Mouse (Mus musculus): Measurements from ENCODE around the gene Plcb1. TPM values are rescaled to one million over a fixed set of nuclear protein-coding genes. Genes with fewer than 3 reads are reported as not detected.
A peak's percentile ranks its signal among the peaks of the same experiment; 100 is the strongest.

Gene Plcb1
- polyA plus RNA-seq, 1 experiment from 2014 or later, result 8.7 TPM

DNA sequence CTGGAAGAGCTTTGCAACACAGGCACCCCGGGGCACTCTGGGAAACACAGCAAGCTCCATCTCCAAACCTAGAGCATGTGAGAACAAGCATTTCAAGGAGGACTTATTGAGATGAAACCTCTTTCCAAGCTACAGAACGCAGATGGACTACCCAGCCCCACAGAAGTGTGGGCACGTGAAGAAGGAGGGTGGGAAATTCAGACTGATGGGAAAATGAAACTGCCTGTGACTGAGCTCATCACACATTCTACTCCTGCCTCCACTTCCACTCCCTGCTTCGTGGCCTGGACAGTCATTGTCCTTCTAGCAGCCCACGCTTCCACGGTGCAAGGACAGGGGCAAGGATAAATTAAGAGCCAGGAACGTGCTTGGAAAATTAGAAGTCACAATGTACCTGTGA, 370.2 kb downstream of the Plcb1 start:
- Histone ChIP-seq H3K4me1 (ENCODE audit: control insufficient read depth, insufficient read depth, low read length) (peaks cover 6% of the 10 kb centered on the region), H3K36me3 (ENCODE audit: control insufficient read depth, insufficient read depth, low read length) (no peaks in the 10 kb centered on the region), H3K9ac (ENCODE audit: low read depth, low read length) (no peak overlapping the region), H3K9me3 (ENCODE audit: control insufficient read depth, low read length) (no peaks in the 10 kb centered on the region), H3K4me2 (ENCODE audit: low read depth, low read length) (no peak overlapping the region), H3K27ac (replicated peaks; ENCODE audit: low read depth, low read length) (no peak overlapping the region), H3K27me3 (replicated peaks; ENCODE audit: control insufficient read depth, insufficient read depth, low read length) (no peaks in the 10 kb centered on the region), H3K4me3 (ENCODE audit: low read depth, low read length) (no peak overlapping the region)
- DNase-seq (ENCODE audit: low spot score) (no peak), ATAC-seq (ENCODE audit: low read depth) (no peak)
- 89% methylated on average over 7 of the region's 7 CpGs for WGBS

DNA sequence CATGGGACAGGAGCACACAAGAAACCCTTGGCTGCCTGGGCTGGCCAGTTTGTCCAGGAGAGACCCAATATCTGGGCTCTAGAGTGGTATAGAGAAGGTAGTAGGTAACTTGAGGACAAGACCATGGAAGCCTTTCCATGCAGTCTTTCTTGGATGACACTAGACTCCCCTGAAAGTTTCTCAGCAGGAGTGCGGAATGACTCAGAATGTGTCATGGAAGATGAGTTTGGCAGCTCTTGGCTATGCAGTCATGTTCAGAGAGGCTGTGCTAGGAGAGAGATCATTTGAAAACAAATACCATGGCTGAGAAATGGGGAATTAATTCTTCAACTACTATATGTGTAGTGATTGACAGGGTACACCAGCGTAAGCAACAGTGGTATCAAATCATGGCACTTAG, 372.1 kb downstream of the Plcb1 start:
- Histone ChIP-seq H3K9me3 (ENCODE audit: control insufficient read depth, low read length) (no peaks in the 10 kb centered on the region), H3K27ac (replicated peaks; ENCODE audit: low read depth, low read length) (no peak overlapping the region), H3K4me1 (ENCODE audit: control insufficient read depth, insufficient read depth, low read length) (peaks cover 3% of the 10 kb centered on the region), H3K4me3 (ENCODE audit: low read depth, low read length) (no peak overlapping the region), H3K36me3 (ENCODE audit: control insufficient read depth, insufficient read depth, low read length) (no peaks in the 10 kb centered on the region), H3K27me3 (replicated peaks; ENCODE audit: control insufficient read depth, insufficient read depth, low read length) (no peaks in the 10 kb centered on the region), H3K4me2 (ENCODE audit: low read depth, low read length) (no peak overlapping the region), H3K9ac (ENCODE audit: low read depth, low read length) (no peak overlapping the region)
- WGBS, result 90% methylated on average over 2 of the region's 2 CpGs
- ATAC-seq (ENCODE audit: low read depth), result no peak
- DNase-seq (ENCODE audit: low spot score), result no peak

DNA sequence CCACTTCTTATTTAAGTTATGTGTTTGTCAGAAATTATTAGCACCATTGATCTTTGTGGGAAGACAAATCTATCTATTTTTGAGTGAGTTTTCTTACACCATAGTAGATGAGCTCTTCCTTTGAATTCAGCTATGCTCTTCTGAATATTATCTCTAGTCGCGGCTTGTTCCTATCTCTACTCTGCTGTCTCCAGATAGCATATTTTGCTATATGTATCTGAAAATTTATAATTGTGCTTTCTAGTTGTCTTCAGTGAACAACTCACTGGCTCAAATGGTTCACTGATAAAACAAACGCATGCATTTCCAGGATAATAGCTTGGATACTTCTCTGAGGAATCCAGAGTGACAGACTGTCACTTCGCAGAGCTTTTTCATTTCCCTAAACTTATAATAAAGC, 375.8 kb downstream of the Plcb1 start:
- no peak overlapping the region for H3K9ac ChIP-seq (ENCODE audit: low read depth, low read length)
- ATAC-seq (ENCODE audit: low read depth) (no peak), DNase-seq (ENCODE audit: low spot score) (no peak)
- H3K9me3 ChIP-seq (ENCODE audit: control insufficient read depth, low read length), result no peaks in the 10 kb centered on the region
- no peak overlapping the region for H3K4me2 ChIP-seq (ENCODE audit: low read depth, low read length)
- H3K4me3 ChIP-seq (ENCODE audit: low read depth, low read length), result no peak overlapping the region
- H3K27ac ChIP-seq (replicated peaks; ENCODE audit: low read depth, low read length), result no peak overlapping the region
- H3K27me3 ChIP-seq (replicated peaks; ENCODE audit: control insufficient read depth, insufficient read depth, low read length), result no peaks in the 10 kb centered on the region
- WGBS, result 91% methylated on average over 4 of the region's 4 CpGs
- no peaks in the 10 kb centered on the region for H3K36me3 ChIP-seq (ENCODE audit: control insufficient read depth, insufficient read depth, low read length)
- H3K4me1 ChIP-seq (ENCODE audit: control insufficient read depth, insufficient read depth, low read length), result no peaks in the 10 kb centered on the region

DNA sequence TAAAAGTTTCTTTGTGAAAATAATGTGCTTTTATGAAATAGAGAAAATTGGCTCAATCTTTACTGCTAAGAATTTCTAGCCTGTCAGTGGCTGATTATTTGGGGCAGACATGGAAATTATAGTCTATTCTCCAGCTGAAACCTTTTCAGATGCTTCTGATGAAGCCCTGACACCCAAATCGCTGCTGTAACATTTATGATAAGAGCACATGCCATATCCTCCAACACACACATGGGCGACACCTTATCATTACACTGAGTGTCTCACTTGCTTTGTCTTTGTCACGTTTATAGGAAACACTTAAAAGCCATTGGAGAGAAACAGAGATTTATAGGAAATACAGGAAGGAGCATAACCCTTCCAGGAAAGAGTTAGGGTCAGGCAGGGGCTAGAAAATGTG, 379.6 kb downstream of the Plcb1 start:
- no peak overlapping the region for H3K4me2 ChIP-seq (ENCODE audit: low read depth, low read length)
- H3K36me3 ChIP-seq (ENCODE audit: control insufficient read depth, insufficient read depth, low read length), result no peaks in the 10 kb centered on the region
- H3K27ac ChIP-seq (replicated peaks; ENCODE audit: low read depth, low read length), result no peak overlapping the region
- H3K9ac ChIP-seq (ENCODE audit: low read depth, low read length), result no peak overlapping the region
- no peak for ATAC-seq (ENCODE audit: low read depth)
- H3K4me1 ChIP-seq (ENCODE audit: control insufficient read depth, insufficient read depth, low read length), result no peaks in the 10 kb centered on the region
- H3K4me3 ChIP-seq (ENCODE audit: low read depth, low read length), result no peak overlapping the region
- no peaks in the 10 kb centered on the region for H3K9me3 ChIP-seq (ENCODE audit: control insufficient read depth, low read length)
- no peak for DNase-seq (ENCODE audit: low spot score)
- H3K27me3 ChIP-seq (replicated peaks; ENCODE audit: control insufficient read depth, insufficient read depth, low read length), result no peaks in the 10 kb centered on the region
- 81% methylated on average over 3 of the region's 3 CpGs for WGBS

DNA sequence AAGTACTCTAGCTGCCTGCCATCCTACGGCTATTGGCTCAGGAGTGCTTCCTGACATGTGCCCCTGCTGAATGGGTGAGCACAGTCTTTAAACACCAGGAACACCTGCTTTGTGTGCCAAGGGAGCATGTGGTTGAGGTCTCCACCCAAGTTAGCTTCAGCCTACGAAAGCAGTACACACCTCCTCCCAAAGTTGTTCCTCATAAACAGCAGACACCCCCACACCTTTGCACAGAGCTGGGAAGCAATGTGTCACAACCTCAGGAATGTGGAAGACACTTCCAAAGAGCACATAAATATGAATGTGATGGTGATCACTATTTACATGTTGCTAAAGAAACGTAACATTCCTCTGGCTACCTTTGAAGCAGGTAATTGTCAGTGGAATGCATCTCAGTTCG, 389.7 kb downstream of the Plcb1 start:
- Histone ChIP-seq H3K4me3 (ENCODE audit: low read depth, low read length) (no peak overlapping the region), H3K27ac (replicated peaks; ENCODE audit: low read depth, low read length) (no peak overlapping the region), H3K4me2 (ENCODE audit: low read depth, low read length) (no peak overlapping the region), H3K9me3 (ENCODE audit: control insufficient read depth, low read length) (no peaks in the 10 kb centered on the region), H3K27me3 (replicated peaks; ENCODE audit: control insufficient read depth, insufficient read depth, low read length) (no peaks in the 10 kb centered on the region), H3K4me1 (ENCODE audit: control insufficient read depth, insufficient read depth, low read length) (no peaks in the 10 kb centered on the region), H3K9ac (ENCODE audit: low read depth, low read length) (no peak overlapping the region), H3K36me3 (ENCODE audit: control insufficient read depth, insufficient read depth, low read length) (no peaks in the 10 kb centered on the region)
- WGBS, result 68% methylated on average over 4 of the region's 4 CpGs
- ATAC-seq (ENCODE audit: low read depth) (0 out of 2 replicates have a peak, but pooled peaks have one; percentile 47), DNase-seq (ENCODE audit: low spot score) (no peak)

DNA sequence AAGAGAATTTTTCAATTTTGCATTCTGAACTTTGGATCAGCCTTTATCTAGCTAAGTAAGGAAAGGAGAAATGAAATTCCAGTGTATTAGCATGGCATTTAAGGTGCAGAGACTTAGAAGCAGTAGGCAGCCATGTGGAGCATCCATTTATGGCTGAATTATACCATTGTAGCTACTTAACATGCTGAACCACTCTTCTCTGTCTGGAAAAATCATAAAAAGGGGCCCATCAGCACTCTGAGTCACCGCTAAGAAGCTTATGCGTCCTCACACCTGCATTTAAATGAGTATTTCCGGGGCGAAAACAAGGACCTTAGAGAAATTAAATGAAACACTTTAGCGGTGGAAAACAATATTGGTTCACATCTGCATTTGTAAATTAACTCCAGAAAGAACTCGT, 401.8 kb downstream of the Plcb1 start:
- Histone ChIP-seq H3K27ac (replicated peaks; ENCODE audit: low read depth, low read length) (no peak overlapping the region), H3K27me3 (replicated peaks; ENCODE audit: control insufficient read depth, insufficient read depth, low read length) (no peaks in the 10 kb centered on the region), H3K9me3 (ENCODE audit: control insufficient read depth, low read length) (no peaks in the 10 kb centered on the region), H3K4me1 (ENCODE audit: control insufficient read depth, insufficient read depth, low read length) (no peaks in the 10 kb centered on the region), H3K9ac (ENCODE audit: low read depth, low read length) (no peak overlapping the region), H3K36me3 (ENCODE audit: control insufficient read depth, insufficient read depth, low read length) (no peaks in the 10 kb centered on the region), H3K4me2 (ENCODE audit: low read depth, low read length) (no peak overlapping the region), H3K4me3 (ENCODE audit: low read depth, low read length) (no peak overlapping the region)
- WGBS, result 72% methylated on average over 6 of the region's 6 CpGs
- DNase-seq (ENCODE audit: low spot score), result no peak
- no peak for ATAC-seq (ENCODE audit: low read depth)

DNA sequence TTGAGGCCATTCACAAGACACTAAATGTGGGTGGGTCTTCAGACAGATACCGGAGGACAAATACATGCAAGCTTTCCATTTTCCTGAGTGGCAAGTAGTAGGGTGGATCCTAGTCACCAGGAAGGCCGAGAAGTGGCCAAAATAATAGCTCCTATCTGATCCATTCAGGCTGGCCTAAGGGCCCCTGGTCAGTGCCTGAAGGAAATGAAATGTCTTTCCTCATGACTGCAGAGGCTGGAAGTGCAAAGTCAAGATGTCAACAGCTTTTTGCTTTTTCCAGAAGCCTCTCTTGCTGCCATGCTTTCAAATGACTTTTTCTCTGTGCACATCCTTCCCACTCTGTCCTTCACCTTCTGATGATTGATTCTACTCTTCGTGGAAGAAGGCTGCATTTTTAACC, 415.0 kb downstream of the Plcb1 start:
- H3K4me2 ChIP-seq (ENCODE audit: low read depth, low read length), result no peak overlapping the region
- DNase-seq (ENCODE audit: low spot score), result no peak
- H3K9me3 ChIP-seq (ENCODE audit: control insufficient read depth, low read length), result no peaks in the 10 kb centered on the region
- H3K36me3 ChIP-seq (ENCODE audit: control insufficient read depth, insufficient read depth, low read length), result no peaks in the 10 kb centered on the region
- H3K4me3 ChIP-seq (ENCODE audit: low read depth, low read length), result no peak overlapping the region
- no peak overlapping the region for H3K9ac ChIP-seq (ENCODE audit: low read depth, low read length)
- no peaks in the 10 kb centered on the region for H3K27me3 ChIP-seq (replicated peaks; ENCODE audit: control insufficient read depth, insufficient read depth, low read length)
- 0 out of 2 replicates have a peak, but pooled peaks cover 4% of the 10 kb centered on the region for H3K4me1 ChIP-seq (ENCODE audit: control insufficient read depth, insufficient read depth, low read length)
- 89% methylated on average over 3 of the region's 3 CpGs for WGBS
- no peak for ATAC-seq (ENCODE audit: low read depth)
- H3K27ac ChIP-seq (replicated peaks; ENCODE audit: low read depth, low read length), result no peak overlapping the region

DNA sequence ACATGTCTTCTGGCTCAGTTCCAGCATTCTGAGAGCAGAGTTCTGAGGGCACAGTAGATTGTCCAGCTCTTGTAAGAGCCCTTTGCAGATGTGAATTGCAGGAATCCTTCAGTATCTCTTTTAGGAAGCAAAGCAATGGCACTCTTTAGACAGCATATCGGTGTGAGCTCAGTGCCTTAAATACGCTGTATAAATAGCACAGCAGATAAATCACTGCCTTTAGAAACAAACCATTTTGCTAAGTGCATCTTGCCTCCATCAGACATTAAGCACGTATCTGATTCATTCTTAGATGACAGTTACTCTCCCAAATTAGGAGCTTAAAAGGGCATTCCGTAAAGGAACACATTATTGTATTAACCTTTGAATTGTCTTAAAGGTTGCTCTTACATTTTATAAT, 416.5 kb downstream of the Plcb1 start:
- H3K9ac ChIP-seq (ENCODE audit: low read depth, low read length), result no peak overlapping the region
- H3K4me2 ChIP-seq (ENCODE audit: low read depth, low read length), result no peak overlapping the region
- H3K4me3 ChIP-seq (ENCODE audit: low read depth, low read length), result no peak overlapping the region
- ATAC-seq (ENCODE audit: low read depth) (no peak), DNase-seq (ENCODE audit: low spot score) (no peak)
- 67% methylated on average over 4 of the region's 4 CpGs for WGBS
- H3K9me3 ChIP-seq (ENCODE audit: control insufficient read depth, low read length), result no peaks in the 10 kb centered on the region
- H3K4me1 ChIP-seq (ENCODE audit: control insufficient read depth, insufficient read depth, low read length), result 0 out of 2 replicates have a peak, but pooled peaks cover 4% of the 10 kb centered on the region
- no peaks in the 10 kb centered on the region for H3K27me3 ChIP-seq (replicated peaks; ENCODE audit: control insufficient read depth, insufficient read depth, low read length)
- no peak overlapping the region for H3K27ac ChIP-seq (replicated peaks; ENCODE audit: low read depth, low read length)
- no peaks in the 10 kb centered on the region for H3K36me3 ChIP-seq (ENCODE audit: control insufficient read depth, insufficient read depth, low read length)

DNA sequence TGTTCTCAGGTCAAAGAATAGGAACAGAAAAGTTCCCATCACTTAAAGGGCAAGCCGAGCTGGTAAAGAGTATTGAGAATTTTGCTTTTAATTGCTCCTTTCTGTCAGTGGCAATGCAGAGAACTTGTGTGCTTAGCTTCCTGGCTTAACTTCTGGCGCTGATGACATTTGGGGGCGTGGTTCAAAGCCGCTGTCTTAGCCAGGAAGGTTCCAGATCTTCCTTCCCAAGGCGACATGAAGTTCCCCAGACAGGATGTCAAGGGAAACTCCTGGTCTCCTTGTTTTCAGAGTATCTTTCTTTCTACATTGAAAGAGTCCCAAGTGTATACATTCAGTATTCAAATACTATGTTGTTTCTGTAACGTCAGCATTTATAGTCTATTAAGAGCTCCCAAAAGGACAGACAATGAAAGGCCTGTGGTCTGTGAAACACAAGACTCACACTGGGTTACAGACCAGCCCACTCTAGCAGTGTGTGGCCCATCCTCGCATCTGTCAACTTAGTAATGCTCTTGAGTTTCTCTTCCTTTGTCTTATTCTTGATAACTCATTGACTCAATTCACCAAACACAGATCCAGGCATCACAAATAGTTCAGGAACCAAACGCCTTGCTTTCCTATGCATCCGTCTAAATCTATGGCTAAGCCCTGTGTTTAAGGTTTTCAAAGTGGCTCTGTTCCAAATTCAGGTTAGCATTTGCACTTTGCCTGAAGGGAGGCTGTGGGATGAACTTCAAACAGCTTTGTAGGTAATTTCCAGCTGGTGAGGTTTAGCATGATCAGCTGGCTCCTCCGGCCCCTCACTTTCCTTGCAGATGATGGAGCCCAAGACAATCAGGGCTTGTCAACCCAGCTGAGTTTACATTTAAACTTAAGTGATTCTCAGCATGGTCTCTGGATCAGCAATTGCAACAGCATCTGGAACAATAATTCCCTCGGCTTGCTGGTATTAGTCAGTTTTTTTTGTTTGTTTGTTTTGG, 418.6 kb downstream of the Plcb1 start:
- Histone ChIP-seq H3K4me3 (ENCODE audit: low read depth, low read length) (no peak overlapping the region), H3K36me3 (ENCODE audit: control insufficient read depth, insufficient read depth, low read length) (no peaks in the 10 kb centered on the region), H3K27me3 (replicated peaks; ENCODE audit: control insufficient read depth, insufficient read depth, low read length) (no peaks in the 10 kb centered on the region), H3K9ac (ENCODE audit: low read depth, low read length) (no peak overlapping the region), H3K4me2 (ENCODE audit: low read depth, low read length) (no peak overlapping the region), H3K9me3 (ENCODE audit: control insufficient read depth, low read length) (no peaks in the 10 kb centered on the region), H3K27ac (replicated peaks; ENCODE audit: low read depth, low read length) (no peak overlapping the region), H3K4me1 (ENCODE audit: control insufficient read depth, insufficient read depth, low read length) (0 out of 2 replicates have a peak, but pooled peaks cover 4% of the 10 kb centered on the region)
- DNase-seq (ENCODE audit: low spot score) (peak; percentile 57), ATAC-seq (ENCODE audit: low read depth) (peak; percentile 41)
- WGBS, result 66% methylated on average over 11 of the region's 11 CpGs

All from embryonic facial prominence, embryonic 14.5 days (tissue).